Mouse (Mus musculus) MN1 (cell line): ENCODE data around the gene Nat8.
"Not testable (repeated sequence)": the region's sequence is repeated elsewhere in the genome, so short reads cannot be mapped to it uniquely, and the experiment has no call there.

ENCODE experiments used
- DNase-seq: peaks from one replicate; pipeline ENCODE4 v3.0.0-alpha.2; 2016; ENCODE audit warnings: low spot score

Gene Nat8

DNA sequence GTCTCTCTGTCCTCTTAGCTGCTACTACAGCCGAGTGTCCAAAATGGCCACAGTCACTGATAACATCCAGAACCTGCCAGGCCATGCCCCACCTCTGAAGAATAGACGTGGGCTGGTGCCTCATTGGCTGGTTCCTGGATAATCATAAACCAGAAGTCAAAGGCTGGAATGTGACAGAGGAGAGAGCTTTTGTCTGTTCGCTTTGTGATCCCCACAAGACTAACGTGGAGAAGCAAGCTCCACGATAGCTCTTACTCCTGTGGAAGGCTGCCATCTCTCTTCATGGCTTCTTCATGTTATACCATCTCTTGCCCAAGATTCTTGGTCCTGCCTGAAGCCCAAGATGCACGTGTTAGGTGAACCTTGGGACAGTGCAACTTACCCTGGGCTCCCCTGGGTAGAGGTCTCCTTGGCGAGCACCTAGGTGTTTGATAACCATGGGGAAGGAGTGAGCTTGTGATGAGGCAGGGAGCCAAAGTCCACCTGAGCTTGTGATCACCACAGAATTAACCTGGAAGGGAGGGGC, at the start of gene Nat8:
Nat8 (minus strand) TSS at position 287 of the 526 bp plus-strand sequence.
- no peak for DNase-seq

DNA sequence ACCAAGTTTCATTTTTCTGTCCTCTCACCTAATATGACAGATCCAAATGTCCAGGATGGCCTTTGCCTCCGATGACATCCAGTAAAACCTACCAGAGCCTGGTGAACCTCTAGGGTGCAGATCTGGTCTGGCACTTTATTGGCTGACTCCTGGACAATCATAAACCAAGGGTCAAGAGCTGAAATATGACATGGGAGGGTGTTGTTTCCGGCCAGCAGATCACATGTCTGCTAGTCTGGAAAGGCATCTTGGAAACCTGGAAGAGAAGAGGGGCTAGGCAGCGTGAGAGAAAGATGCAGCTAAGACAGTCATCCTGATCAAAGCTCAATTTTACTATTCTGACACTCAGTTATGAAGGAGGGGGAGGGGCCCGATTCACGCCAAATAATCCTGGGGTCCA, 37.1 kb upstream of the Nat8 start, which contains the start of gene Nat8f2:
Nat8f2 (minus strand) TSS at position 153 of the 400 bp plus-strand sequence.
- DNase-seq: not testable (repeated sequence)

DNA sequence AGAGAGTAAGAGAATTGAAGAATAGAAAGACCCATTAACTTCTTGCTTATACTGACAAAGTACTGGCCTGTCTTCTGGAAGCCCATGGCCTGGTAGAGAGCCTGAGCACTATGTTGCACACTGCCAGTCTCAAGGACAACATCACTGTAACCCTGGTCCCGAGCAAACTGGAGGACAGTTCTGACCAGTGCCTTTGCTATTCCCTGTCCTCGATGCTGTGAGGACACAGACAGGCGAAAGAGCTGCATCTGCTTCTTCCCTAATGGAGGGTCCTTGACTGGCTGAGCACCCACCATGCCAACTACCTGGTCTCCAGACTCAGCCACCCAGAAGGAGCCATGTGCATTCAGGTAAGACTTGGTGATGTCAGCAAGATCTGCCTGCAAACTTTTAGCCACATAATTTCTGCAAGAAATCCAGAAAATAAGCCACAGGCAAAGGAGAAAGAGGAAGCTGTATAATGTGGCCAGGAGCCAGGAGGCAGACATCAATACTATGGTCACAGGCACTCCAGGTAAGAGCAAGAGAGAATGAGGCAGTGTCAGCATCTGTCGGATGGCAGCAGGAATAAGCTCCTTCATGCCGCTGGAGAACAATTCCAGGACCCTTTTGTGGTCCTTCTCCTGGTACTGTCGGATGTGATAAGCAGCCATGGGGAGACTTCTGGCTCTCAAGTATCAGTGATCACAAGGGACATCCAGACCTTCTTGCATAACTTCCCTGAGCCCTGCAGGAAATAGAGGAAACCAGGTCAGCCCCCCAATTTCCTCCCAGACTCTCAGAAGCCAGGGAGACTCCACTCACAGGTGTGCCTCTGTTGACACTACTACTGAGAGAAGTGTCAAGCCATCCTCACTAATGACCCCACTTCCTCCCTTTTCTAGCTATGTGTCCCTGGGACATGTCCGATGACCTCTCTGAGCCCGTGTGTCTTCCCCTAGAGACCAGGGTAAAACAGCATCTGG, 36.1 kb upstream of the Nat8 start:
- DNase-seq: no peak

DNA sequence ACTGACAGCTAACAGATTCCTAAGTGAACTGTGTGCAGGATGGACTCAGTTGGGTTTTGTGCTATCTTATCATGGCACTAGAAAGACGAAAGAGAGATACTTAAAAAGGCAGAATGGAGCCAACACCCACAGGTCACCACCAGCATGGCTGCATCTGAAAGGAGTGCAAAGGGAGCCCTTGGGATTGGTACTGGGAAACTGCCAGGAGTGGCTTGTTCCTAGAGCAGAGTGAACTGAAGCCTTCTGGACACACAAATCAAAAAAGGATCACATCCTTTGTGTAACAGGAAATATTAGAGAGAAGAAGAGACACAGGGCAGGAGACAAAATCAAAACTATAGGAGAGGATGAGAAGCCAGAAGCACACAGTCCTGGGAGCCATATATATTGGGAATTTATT, 35.1 kb upstream of the Nat8 start:
- DNase-seq: not testable (repeated sequence)

DNA sequence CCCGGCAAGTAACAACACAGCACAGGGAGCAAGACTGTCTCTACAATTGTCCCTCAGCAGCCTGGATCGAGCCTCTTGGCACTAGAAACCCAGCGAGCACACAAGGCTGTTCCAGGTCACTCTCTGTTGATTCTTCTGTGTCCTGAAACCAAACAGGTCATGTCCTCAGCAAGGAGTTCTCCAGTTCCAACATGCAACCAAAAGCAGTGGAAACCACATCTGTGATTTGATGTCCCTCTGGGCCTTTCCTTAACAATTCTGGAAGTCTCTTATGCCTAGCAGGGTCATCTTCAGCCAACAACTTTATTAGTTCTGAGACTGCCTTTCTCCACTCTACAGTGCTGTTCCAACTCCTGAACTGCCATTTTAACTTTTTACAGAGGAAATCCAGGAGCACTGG, 34.3 kb upstream of the Nat8 start:
- DNase-seq: not testable (repeated sequence)

DNA sequence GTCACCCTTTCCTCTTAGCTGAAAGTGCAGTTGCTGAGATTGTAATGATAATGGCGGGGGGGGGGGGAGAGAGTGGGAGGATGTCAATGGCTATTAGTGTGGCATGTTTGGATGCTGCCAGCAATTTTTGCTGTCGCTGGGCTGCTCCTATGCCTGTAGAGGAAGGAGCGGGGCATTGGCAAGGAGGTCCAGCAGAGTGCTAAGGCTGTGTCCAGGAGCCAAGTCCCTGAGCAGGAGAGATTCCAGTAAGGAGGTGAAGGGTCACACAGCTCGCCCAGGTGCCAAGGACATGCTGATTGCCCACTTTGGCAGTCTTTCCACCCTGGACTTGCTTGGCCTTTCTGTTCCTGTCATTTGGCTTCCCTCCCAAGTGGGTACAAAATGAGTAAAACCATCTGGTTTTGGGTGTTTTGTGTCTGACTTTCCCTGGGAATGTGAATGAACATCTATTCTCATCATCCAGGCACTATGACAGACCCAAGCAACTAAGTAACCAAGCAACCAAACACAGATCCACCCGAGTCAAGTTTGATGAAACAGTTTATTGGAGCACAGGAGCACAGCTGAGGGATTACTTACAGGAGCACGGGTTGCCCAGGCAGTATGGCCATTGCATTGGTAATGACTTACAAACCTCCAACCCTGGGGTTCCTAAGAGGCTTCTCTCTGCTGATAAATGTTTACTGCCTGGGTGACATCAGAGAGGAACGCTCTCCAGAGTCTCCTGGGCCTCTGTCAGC, 33.2 kb upstream of the Nat8 start:
- not testable (repeated sequence) for DNase-seq

DNA sequence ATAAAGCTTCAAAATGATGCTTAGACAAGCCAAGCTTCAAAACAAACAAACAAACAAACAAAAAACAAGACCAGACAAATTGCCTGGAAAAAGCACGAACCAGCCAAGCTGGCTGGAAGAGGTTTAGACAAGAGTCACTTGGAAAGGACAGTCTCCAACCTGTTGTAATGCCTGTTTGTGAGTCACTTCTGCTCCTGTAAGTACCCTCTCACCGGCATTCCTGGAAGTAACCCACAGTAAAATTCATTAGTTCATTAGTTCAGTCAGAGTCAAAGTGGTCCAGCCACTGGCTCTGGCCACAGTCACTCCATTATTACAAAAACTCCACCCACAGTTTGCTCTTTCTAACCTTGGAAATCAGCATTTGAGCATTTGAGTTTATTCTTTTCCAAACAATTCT, 32.0 kb upstream of the Nat8 start:
- DNase-seq: no peak

DNA sequence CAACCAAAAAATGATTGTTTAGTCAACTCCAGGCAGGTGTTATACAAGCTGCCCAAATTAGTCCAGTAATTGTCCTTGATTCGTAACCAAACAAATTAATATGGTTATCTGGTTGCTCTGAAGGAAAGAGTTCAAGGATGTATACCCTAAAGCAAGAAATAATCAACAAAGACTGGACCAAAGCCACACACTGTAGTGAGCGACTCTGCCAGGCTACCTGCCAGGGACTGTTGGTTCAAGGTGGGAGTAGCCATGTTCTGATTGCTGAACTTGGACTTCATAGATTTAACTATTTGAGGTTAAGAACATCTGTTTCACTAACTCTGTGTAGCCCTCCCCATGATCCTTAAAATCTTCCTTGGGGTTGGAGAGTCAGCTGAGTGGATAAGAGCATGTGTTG, 31.3 kb upstream of the Nat8 start:
- no peak for DNase-seq

DNA sequence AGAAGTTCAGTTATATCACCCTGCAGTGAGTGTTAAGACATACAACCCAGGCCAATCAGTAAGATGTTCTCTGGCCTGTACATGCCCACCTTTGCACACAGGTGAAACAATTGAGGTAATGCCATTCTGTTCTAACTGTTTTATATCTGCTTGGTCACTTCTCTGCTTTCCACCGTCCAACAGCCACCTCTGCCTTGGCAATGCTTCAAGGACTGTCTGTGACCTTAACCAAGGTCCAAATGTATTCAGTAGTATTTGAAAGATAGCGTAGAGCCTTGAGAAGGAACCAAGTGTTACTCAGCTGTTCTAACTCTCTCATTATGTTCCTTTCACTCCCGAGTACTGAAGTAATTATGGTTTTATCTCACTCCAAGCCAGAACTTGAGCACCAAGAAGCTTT, 30.7 kb upstream of the Nat8 start:
- no peak for DNase-seq

DNA sequence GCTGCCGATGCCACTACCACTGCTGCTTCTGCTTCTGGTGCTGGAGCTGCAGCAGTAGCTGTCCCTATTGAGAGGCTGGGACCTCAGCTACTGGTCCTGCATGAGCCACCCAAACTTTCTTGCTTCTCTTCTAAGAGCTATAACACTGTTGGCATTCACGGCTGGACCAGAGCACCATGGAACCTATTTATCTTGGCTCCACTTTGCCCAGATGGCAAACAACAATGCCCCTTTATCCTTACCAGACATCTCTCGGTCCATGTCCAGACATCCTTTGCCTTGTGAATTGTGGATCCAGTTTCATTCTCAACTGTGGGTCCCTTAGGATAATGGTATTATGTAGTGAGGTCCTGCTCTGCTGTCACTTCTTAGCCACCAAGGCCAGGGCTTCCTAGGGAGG, 29.4 kb upstream of the Nat8 start:
- no peak for DNase-seq

DNA sequence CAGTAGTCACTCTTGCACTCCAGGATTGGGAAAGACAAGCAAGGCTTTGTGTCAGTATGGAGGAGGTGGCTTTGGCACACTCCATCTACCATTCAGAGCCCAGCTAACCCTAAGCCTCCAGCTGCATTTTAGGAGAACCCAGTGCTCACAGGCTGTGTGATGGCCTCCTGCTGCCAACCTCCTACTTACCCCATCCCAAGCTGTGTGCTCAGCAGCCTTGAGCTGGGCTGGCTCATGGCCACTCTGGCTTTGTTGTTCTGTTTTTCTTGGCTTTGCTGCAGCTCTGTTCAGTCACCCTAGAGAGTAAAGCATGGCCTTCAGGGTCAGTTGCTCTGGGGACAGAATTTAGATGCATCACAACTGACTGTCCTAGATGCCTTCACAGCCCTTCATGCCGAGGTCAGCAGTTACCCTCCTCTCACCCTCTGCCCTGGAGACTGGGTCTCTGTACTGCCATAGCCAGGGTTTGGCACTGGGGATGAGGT, 24.4 kb upstream of the Nat8 start:
- DNase-seq: no peak

DNA sequence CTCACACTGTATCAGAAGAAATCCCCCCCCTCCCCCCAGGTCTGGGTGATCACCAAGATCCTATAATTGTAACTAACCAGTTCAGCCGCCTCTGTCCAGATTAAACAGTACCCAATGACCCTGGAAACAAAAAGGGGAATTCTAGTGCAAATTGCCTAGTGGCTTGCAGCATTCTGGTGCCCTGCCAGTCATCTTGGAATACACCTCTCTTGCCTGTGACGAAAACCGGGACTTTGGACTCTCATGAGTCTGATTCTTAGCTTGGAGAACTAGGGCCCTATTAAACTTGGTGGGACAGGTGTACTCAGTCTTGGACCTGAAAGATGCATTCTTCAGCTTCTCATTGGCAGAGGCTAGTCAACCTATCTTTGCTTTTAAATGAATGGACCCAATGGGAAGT, 21.6 kb upstream of the Nat8 start:
- DNase-seq: no peak

DNA sequence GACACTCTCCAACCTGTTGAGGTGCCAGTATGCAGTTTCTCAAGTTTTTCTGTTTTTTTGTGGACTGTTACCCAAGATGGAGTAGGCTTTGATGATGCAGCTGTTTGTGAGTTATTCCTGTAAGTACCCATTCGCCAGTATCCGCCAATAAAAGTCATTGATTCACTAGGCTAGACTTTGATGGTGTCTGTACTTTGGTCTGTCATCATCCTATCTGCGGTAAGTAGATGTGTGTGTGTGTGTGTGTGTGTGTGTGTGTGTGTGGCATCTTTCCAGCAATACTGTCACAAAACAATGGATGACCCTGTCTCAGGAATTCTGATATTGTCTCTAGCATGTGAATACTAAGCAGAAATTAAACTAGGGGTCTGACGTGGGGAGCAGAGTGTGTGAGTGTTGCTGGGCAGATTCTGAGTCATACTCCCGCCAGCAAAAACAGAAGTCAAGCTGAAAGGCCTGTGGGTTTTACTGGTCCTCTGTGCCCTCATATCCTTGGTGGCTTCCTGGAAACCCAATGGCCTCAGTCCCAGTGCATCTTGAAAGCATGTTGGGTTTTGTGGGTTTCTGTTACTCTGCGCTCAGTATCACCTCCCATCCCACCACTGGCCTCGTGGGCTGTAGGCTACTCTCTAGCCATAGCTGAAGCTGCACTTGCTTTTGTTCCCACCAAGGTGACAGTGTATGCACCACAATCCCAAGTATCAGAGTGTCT, 19.3 kb upstream of the Nat8 start:
- DNase-seq: no peak

DNA sequence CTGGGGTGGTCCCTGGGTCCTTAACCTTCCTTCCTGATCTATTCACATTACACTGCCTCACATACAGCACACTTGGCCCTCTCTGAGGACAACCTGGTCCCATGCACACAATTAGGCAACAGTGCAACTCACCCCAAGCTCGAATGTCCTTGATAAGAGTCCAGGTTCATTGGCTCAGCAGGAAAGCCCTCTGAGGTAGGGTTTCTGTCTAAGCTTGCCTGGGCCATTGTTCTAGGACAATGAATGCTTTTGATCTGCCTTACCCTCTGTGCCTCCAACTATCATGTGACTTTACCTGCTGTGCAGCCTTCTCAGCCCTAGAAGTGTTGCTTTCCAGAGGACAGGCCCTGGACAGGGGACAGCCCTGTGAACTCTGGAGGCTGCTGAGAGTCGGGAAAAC, 17.4 kb upstream of the Nat8 start:
- no peak for DNase-seq

DNA sequence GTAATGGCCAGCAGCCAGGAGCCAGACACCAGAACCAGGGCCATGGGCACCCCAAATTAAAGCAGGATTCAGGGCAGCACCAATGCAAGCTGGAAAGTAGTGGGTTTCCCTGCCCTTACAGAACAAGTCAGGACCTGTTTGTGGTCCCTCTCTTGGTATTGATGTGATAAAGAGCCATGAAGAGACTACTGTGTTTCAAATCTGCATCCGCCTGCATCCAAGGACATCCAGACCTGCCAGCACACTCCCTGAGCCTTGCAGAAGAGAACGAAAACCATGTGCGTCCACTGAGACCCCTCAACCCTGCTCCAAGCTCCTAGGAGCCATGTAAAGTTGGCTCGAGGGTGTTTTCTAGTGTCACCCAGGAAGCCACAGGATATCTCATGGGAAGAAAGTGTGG, 16.3 kb upstream of the Nat8 start:
- no peak for DNase-seq

DNA sequence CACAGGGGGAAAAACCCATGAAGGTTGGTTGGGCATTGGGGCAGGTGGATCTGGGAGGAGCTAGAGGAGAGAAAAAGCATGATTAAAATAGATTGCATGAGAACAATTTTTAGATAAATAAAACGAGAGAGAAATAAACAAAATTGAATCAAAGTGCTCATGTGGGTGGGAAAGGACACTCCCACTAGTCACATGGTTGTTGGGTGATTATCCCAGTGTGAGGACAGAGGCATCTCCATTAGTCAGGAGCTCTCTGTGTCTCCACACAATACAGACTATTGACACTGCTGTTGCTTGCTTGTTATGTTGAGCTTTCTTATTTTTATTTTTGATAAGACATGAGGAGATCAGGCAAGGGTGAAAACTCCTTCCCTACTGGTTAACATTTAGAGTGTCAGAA, 15.0 kb upstream of the Nat8 start:
- no peak for DNase-seq

DNA sequence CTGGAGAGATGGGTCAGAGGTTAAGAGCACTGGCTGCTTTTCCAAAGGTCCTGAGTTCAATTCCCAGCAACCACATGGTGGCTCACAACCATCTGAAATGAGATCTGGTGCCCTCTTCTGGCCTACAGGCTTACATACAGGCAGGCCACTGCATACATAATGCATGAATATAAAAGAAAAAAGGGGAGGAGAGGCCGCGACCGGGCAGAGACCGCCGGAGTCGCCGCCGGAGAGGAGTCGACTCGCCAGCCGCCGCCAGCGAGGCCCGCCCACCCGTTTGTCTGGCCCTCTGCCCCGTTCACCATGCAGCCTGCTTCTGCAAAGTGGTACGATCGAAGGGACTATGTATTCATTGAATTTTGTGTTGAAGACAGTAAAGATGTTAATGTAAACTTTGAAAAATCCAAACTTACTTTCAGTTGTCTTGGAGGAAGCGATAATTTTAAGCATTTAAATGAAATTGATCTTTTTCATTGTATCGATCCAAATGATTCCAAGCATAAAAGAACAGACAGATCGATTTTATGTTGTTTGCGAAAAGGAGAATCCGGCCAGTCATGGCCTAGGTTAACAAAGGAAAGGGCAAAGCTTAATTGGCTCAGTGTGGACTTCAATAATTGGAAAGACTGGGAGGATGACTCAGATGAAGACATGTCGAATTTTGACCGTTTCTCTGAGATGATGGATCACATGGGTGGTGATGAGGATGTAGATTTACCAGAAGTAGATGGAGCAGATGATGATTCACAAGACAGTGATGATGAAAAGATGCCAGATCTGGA, 12.0 kb upstream of the Nat8 start:
- not testable (repeated sequence) for DNase-seq

DNA sequence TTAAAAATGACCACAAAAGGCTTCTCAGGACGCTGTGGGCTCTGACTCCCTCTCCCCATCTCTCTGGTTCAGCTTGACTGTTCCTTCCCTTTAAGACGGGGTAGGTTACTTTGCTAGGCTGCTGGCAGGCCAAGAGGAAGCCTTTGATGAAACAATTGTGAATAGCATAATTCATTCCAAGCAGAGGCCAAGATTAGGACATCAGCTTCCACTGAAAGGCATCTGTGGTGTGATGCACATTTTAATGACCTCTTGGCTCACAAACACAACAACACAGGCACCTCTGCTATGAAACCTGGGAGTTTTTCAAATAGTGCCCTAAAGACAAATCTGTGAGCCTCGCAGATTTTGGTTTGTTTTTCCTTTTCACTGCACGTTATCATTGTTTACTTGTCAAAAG, 8.1 kb upstream of the Nat8 start:
- no peak for DNase-seq

DNA sequence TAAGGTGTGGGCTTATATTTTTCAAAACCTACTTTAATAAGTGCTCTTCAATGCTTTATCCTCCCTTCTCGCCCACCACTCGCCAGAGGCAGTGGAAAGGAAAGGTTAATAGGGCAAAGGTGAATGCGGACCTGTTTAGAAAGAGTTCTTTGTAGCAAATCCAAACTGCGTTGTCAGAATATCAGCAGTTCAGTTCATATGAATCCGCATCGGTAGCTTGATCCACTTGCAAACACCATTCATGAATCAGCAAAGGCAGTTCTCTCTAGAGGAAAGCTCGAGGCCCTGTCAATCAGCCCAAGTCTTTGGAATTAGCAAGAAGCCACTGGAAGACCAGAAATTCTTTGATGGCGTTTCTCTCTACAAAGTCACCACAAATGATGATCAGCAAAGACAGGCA, 6.8 kb upstream of the Nat8 start:
- no peak for DNase-seq

DNA sequence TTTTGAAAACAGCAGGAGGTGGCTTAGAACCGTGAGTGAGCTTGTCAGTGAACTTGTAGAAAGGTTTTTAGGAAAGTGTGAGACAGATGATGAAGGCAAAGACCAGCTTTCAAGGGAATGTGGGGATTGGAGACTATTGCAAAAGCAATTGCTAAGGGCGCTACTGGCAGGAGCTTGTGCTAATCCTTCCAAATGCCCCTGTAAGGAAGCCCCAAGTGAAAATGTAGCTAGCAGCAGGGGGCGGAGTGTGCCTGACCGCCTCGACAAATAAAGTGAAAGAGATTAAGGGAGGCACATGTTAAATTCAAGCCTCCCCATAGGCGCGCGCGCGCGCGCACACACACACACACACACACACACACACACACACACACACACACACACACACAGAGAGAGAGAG, 5.4 kb upstream of the Nat8 start:
- DNase-seq: not testable (repeated sequence)

DNA sequence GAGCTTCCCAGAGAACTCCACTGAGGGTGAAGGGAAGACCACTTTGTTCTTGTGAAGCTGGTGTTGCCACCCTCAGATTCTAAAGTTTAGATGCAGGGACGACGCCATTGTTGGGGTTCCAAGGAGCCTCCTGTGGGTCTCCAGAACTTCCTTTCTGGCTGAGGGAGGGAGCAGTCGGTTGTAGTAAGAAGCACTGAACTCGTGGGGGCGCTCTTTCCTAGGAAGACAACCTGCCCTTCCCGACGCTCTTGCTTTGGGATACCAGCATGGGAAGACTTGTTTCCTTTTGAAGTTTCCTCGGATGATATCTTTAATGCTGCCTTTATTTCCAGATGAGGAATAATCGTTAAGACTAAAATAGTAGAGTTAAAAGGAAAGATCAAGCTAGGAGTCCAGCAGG, 4.9 kb upstream of the Nat8 start:
- DNase-seq: not testable (repeated sequence)
